Mouse (Mus musculus) heart, postnatal 0 days (tissue): ENCODE measurements around the gene Gm20605.

Experiments used
- CTCF ChIP-seq: IDR thresholded peaks from 2 replicates; pipeline ENCODE4 v1.5.1; 2016; ENCODE audit warnings: antibody characterized with exemption, control low read depth, low read depth
- EP300 ChIP-seq: IDR thresholded peaks from 2 replicates; pipeline ENCODE4 v1.6.1; 2016; ENCODE audit warnings: antibody characterized with exemption, low read depth

DNA sequence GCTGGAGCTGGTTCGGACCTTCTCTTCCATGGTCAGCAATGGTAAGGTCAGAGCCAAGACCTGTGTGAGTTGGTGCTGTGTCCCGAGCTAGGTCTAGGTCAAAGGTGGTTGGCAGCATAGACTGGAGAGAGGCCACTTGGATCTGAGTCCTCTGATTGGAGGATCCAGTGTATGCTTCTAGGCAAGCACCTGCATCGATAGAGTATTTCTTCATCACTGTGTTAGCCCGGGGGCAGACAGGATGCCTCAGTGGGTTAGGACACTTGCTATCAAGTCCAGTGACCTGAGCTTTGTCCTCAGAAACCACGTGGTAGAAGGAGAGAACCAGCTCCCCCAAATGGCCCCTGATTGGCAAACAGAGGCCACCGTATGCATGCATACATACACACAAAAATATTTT, 48.7 kb upstream of the Gm20605 start:
- no peak for TF ChIP-seq CTCF
- no peak for TF ChIP-seq EP300
